Mouse (Mus musculus): ENCODE data around the gene A230050P20Rik. TPM values are rescaled to one million over a fixed set of nuclear protein-coding genes. Genes with fewer than 3 reads are reported as not detected.

The A230050P20Rik gene
- total and polyA plus RNA-seq, 3 experiments, result 63.7 to 199 (median 190) TPM

DNA sequence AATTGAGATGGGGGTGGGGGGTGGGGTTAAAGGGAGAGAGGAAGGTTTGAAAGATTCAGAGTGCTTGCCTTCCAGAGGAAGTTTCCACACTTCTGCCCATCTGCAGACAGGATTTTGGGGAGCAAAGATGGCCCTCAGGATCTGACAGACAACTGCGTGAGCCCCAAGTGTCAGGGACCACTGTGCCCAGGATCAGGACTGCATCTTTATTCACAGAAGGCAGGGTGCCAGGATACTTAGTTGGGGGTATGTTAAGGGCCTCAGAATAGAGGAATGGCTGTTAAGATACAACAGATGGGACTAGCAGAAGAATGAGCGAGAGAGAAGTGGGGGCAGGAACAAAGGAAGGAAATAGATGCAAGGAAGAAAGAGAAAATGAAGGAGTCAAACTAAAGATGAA lies 18.1 kb downstream of the A230050P20Rik start:
- TF ChIP-seq SMC3 (IDR thresholded peaks at IDR 0.05; ENCODE audit: low read depth, low read length), result no peak
- no peak for TF ChIP-seq RCOR1 (IDR thresholded peaks at IDR 0.05; ENCODE audit: low read depth, low read length)
- TF ChIP-seq NELFE (IDR thresholded peaks at IDR 0.05; ENCODE audit: low read depth, low read length), result no peak
- TF ChIP-seq POLR2A (IDR thresholded peaks at IDR 0.05; ENCODE audit: control insufficient read depth in 1 of 2, insufficient read depth in 1 of 2, low read depth in 1 of 2, low read length in 2 of 2, poor library complexity in 1 of 2), result no peak
- TF ChIP-seq CHD1 (IDR thresholded peaks at IDR 0.05; ENCODE audit: low read depth, low read length), result no peak
- no peak for TF ChIP-seq POLR2AphosphoS2 (IDR thresholded peaks at IDR 0.05; ENCODE audit: low read length)
- TF ChIP-seq JUND (IDR thresholded peaks at IDR 0.05; ENCODE audit: low read depth, low read length), result no peak
- TF ChIP-seq POLR2AphosphoS5 (IDR thresholded peaks at IDR 0.05; ENCODE audit: borderline replicate concordance, low read depth, low read length), result no peak
- TF ChIP-seq USF1 (IDR thresholded peaks at IDR 0.05; ENCODE audit: low read depth, low read length), result no peak
- no peak for TF ChIP-seq SIN3A (IDR thresholded peaks at IDR 0.05; ENCODE audit: low read length)
- TF ChIP-seq ZC3H11A (IDR thresholded peaks at IDR 0.05; ENCODE audit: low read depth, low read length), result no peak
- TF ChIP-seq TBP (IDR thresholded peaks at IDR 0.05; ENCODE audit: low read depth, low read length), result no peak
- no peak for TF ChIP-seq ZNF384 (IDR thresholded peaks at IDR 0.05; ENCODE audit: low read depth, low read length)
- no peak for TF ChIP-seq EP300 (IDR thresholded peaks at IDR 0.05; ENCODE audit: low read depth in 1 of 2, low read length in 2 of 2)
- no peak for TF ChIP-seq NRF1 (IDR thresholded peaks at IDR 0.05; ENCODE audit: insufficient read depth, low read depth, low read length, poor library complexity, severe bottlenecking)
- no peak for TF ChIP-seq HCFC1 (IDR thresholded peaks at IDR 0.05; ENCODE audit: low read depth, low read length)
- no peak for TF ChIP-seq E2F4 (IDR thresholded peaks at IDR 0.05; ENCODE audit: borderline replicate concordance, low read depth, low read length)
- H3K27ac ChIP-seq (ENCODE audit: control insufficient read depth, low read depth, low read length), result no peak overlapping the region

DNA sequence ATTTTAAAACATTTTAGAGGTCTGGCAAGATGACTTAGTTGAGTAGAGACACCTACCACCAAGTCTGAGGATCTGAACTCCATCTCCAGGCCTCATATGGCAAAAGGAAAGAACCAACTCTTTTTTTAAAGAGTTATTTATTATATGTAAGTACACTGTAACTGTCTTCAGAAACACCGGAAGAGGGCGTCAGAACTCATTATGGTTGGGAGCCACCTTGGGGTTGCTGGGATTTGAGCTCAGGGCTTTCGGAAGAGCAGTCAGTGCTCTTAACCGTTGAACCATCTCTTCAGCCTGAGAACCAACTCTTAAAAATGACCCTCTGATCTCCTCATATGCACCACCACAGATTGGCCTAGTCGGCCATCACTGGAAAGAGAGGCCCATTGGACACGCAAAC lies 18.7 kb downstream of the A230050P20Rik start:
- Histone ChIP-seq H3K79me2 (ENCODE audit: control insufficient read depth, insufficient read depth, low read length, poor library complexity) (peaks cover 35% of the 10 kb centered on the region), H3K36me3 (ENCODE audit: control insufficient read depth in 1 of 2, insufficient read depth in 2 of 2, low read length in 2 of 2) (peaks cover 15 to 33% of the 10 kb centered on the region in 2 experiments), H3K9ac (ENCODE audit: control insufficient read depth, low read depth, low read length, poor library complexity, severe bottlenecking) (peak overlapping the region; percentile 48), H3K4me1 (ENCODE audit: control insufficient read depth in 1 of 2, insufficient read depth in 2 of 2, low read length in 2 of 2) (peaks cover 2 to 33% of the 10 kb centered on the region in 2 experiments), H3K9me3 (replicated peaks; ENCODE audit: insufficient read depth, low read length) (no peaks in the 10 kb centered on the region), H3K27me3 (ENCODE audit: control insufficient read depth in 1 of 2, insufficient read depth in 2 of 2, low read length in 2 of 2) (no peaks in the 10 kb centered on the region), H3K27ac (ENCODE audit: control insufficient read depth, low read depth, low read length) (peak overlapping the region; percentile 32), H3K4me3 (ENCODE audit: control insufficient read depth in 1 of 2, insufficient read depth in 1 of 2, low read depth in 2 of 2, low read length in 2 of 2) (no peak overlapping the region; a peak in 1 of 4 replicates)
- TF ChIP-seq CHD1 (IDR thresholded peaks at IDR 0.05; ENCODE audit: low read depth, low read length) (no peak), ZNF384 (IDR thresholded peaks at IDR 0.05; ENCODE audit: low read depth, low read length) (no peak), CTCF (IDR thresholded peaks at IDR 0.05 in 2 of 3, conservative IDR thresholded peaks at IDR 0.05 in 1 of 3; ENCODE audit: control insufficient read depth in 1 of 3, insufficient read depth in 1 of 3, low read depth in 2 of 3, low read length in 3 of 3, poor library complexity in 1 of 3, severe bottlenecking in 1 of 3) (no peak), RCOR1 (IDR thresholded peaks at IDR 0.05; ENCODE audit: low read depth, low read length) (no peak), ELF1 (IDR thresholded peaks at IDR 0.05; ENCODE audit: low read depth, low read length) (no peak), MAZ (IDR thresholded peaks at IDR 0.05; ENCODE audit: low read depth, low read length) (no peak), CHD2 (IDR thresholded peaks at IDR 0.05; ENCODE audit: low read length) (no peak), GABPA (IDR thresholded peaks at IDR 0.05; ENCODE audit: low read depth, low read length) (no peak)
- peak; percentile 85 for DNase-seq (ENCODE audit: low read depth, low spot score)

More for the DNA sequence above, 18.1 kb downstream of the A230050P20Rik start:
- DNase-seq (ENCODE audit: low read depth, low spot score), result no peak
- Histone ChIP-seq H3K36me3 (ENCODE audit: control insufficient read depth in 1 of 2, insufficient read depth in 2 of 2, low read length in 2 of 2) (peaks cover 15 to 28% of the 10 kb centered on the region in 2 experiments), H3K4me3 (ENCODE audit: control insufficient read depth in 1 of 2, insufficient read depth in 1 of 2, low read depth in 2 of 2, low read length in 2 of 2) (no peak overlapping the region), H3K79me2 (ENCODE audit: control insufficient read depth, insufficient read depth, low read length, poor library complexity) (peaks cover 35% of the 10 kb centered on the region), H3K9me3 (replicated peaks; ENCODE audit: insufficient read depth, low read length) (no peaks in the 10 kb centered on the region), H3K4me1 (ENCODE audit: control insufficient read depth in 1 of 2, insufficient read depth in 2 of 2, low read length in 2 of 2) (peaks cover 2 to 29% of the 10 kb centered on the region in 2 experiments), H3K9ac (ENCODE audit: control insufficient read depth, low read depth, low read length, poor library complexity, severe bottlenecking) (no peak overlapping the region), H3K27me3 (ENCODE audit: control insufficient read depth in 1 of 2, insufficient read depth in 2 of 2, low read length in 2 of 2) (no peaks in the 10 kb centered on the region)
